ENCODE assay signal across 8 mouse cellular contexts in genomic region chr3:52102601-52103530, GRCm38 (mm10). TPM values are rescaled to one million over a fixed set of nuclear protein-coding genes. Genes with fewer than 3 reads are reported as not detected.
DNase-seq lines count a peak whose midpoint lies in the region; ATAC-seq lines count a peak whose summit lies in the region.

No protein-coding gene starts in this region.

- DNase-seq in WW6 (ENCODE audit: low read depth, low spot score) = peak; percentile 81
- peak; percentile 81 to 84 for DNase-seq in cerebellum, postnatal 14 days
- peak; percentile 42 to 59 for DNase-seq in gastrocnemius, adult 8-10 months (ENCODE audit: low spot score in 2 of 2)
- DNase-seq in hindlimb bud, embryonic 11.5 days (ENCODE audit: extremely low spot score, low read depth, low spot score) = peak; percentile 42
- DNase-seq in left cerebral cortex, postnatal 14 days (ENCODE audit: low spot score in 2 of 2) = peak; percentile 67 to 70
- peak; percentile 73 for DNase-seq in right cerebral cortex, postnatal 25 days
- DNase-seq in yolk sac, embryonic 10.5 days (ENCODE audit: low spot score) = peak; percentile 96

- ATAC-seq in megakaryocyte-erythroid progenitor cell, adult 5-6 weeks (replicated peaks; ENCODE audit: low FRiP score, low TSS enrichment, poor library complexity, severe bottlenecking) = peak; percentile 63

- intact Hi-C loops in left cerebral cortex, postnatal 14 days (cut with DNase I) = loop anchor here (5.0 kb wide), 2 partner anchors 56 to 401 kb away; no protein-coding TSS in a partner anchor

RNA-seq across cellular contexts. Expression of gene Maml3, which starts 2.0 kb away (rescaled TPM):
- total RNA-seq in gastrocnemius, adult 8-10 months (2022) = 1 to 10 TPM; 1.2 to 2.4 (median 1.8) TPM
- 1 to 10 TPM; 8.2 to 9.7 TPM for total RNA-seq in left cerebral cortex, postnatal 14 days (2021)
- total RNA-seq in megakaryocyte-erythroid progenitor cell, adult 5-6 weeks (2014; fragmentation: Nextera tagmentation) = 8.5 and 10.6 TPM in 2 replicates
- 4.4 and 7.6 TPM in 2 replicates for total RNA-seq in megakaryocyte-erythroid progenitor cell, adult 5-6 weeks (2017)

Comparison
In these comparisons a context has a peak if more than half of its experiments do, and no peak if none do; other contexts are left out.
1. Peak in every context shown above with its lines: DNase-seq and ATAC-seq.
2. DNase-seq: peak in every context shown above with its lines; median percentile 96 in yolk sac, embryonic 10.5 days; 82 in cerebellum, postnatal 14 days; 81 in WW6; 73 in right cerebral cortex, postnatal 25 days; 68 in left cerebral cortex, postnatal 14 days; 50 in gastrocnemius, adult 8-10 months; 42 in hindlimb bud, embryonic 11.5 days.